Mouse (Mus musculus) midbrain, embryonic 14.5 days (tissue): ENCODE results near the gene Satb2. TPM values are rescaled to one million over a fixed set of nuclear protein-coding genes. Genes with fewer than 3 reads are reported as not detected.

Experiments used
- ATAC-seq: fragments of 200-750 bp; cut with Nextera tagmentation; 2 replicates; pipeline ENCODE4 v1.8.0; 2017; ENCODE audit warnings: moderate number of reproducible peaks, moderate library complexity; ENCODE audit not compliant: low FRiP score, low TSS enrichment
- DNase-seq: peaks from one replicate; pipeline ENCODE4 v3.0.0-alpha.2; 2015
- H3K27ac ChIP-seq: fragments of 300-500 bp; sonication (generic); replicated peaks from 2 replicates; pipeline ENCODE4 v1.5.1; 2014; ENCODE audit warnings: mild to moderate bottlenecking, low read depth, low read length, moderate library complexity
- H3K27me3 ChIP-seq: fragments of 300-500 bp; sonication (generic); 2 replicates; pipeline ENCODE4 v1.6.1; 2014; ENCODE audit warnings: low read length, control low read depth, mixed read lengths; ENCODE audit not compliant: control insufficient read depth, insufficient read depth
- H3K36me3 ChIP-seq: fragments of 300-500 bp; sonication (generic); 2 replicates; pipeline ENCODE4 v1.6.1; 2014; ENCODE audit warnings: low read length, control low read depth; ENCODE audit not compliant: control insufficient read depth, insufficient read depth
- H3K4me1 ChIP-seq: fragments of 300-500 bp; sonication (generic); 2 replicates; pipeline ENCODE4 v1.6.1; 2014; ENCODE audit warnings: mild to moderate bottlenecking, antibody characterized with exemption, low read length, control low read depth; ENCODE audit not compliant: control insufficient read depth, insufficient read depth
- H3K4me2 ChIP-seq: fragments of 300-500 bp; sonication (generic); 2 replicates; pipeline ENCODE4 v1.6.1; 2014; ENCODE audit warnings: mild to moderate bottlenecking, low read length, moderate library complexity
- H3K4me3 ChIP-seq: fragments of 300-500 bp; sonication (generic); replicated peaks from 2 replicates; pipeline ENCODE4 v1.5.1; 2014; ENCODE audit warnings: low read depth, low read length
- H3K9ac ChIP-seq: fragments of 300-500 bp; sonication (generic); replicated peaks from 2 replicates; pipeline ENCODE4 v1.6.1; 2014; ENCODE audit warnings: mild to moderate bottlenecking, low read length, moderate library complexity
- H3K9me3 ChIP-seq: fragments of 300-500 bp; sonication (generic); 2 replicates; pipeline ENCODE4 v1.6.1; 2016; ENCODE audit warnings: low read length, control low read depth, mixed read lengths; ENCODE audit not compliant: control insufficient read depth
- WGBS: fragments of 180-500 bp; shearing (Covaris S2); extraction: QIAGEN DNeasy Blood & Tissue Kit; methylation state at CpG from one replicate; pipeline ENCODE4 v1.1.7; 2014; 5-methylcytosine and 5-hydroxymethylcytosine counted together
- polyA plus RNA-seq: library from polyadenylated mRNA; unstranded; fragments of >200 nt; fragmentation: Nextera tagmentation; extraction: Ambion mirVana; gene quantifications from 2 replicates; pipeline ENCODE4 v1.2.1, GENCODE M21; 2014

Satb2 gene
- polyA plus RNA-seq, 1 experiment from 2014 or later = 1.1 TPM

- Histone ChIP-seq H3K9me3 (no peaks in the 10 kb centered on the region), H3K4me1 (no peaks in the 10 kb centered on the region), H3K4me3 (no peak overlapping the region), H3K4me2 (no peak overlapping the region), H3K9ac (no peak overlapping the region), H3K36me3 (no peaks in the 10 kb centered on the region), H3K27ac (no peak overlapping the region), H3K27me3 (no peaks in the 10 kb centered on the region)
- WGBS = 79% methylated on average over 4 of the region's 4 CpGs
- ATAC-seq (no peak), DNase-seq (no peak)
Observed at GRCm38 (mm10) chr1:56930096-56930495, 48.4 kb downstream of the Satb2 start.

DNA sequence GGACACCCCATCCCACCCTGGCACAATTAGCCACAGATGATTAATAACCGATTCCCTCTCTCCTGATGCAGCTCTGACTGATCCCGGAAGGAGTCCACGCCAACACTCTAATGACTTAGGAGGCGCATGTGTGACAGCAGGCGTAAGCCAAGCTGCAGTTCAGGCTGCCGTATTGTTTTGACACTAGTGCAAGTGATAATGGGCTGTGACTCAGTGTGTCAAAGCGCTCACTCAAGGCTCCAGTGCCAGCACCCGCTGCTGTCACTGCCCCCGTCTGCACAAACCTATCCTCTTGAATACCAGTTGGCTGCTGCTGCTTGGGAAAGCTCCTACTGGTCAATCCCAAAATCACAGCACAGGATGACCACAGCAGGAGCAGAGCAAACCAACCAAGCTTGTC is 49.7 kb downstream of the Satb2 start:
- DNase-seq (no peak), ATAC-seq (no peak; the same call in 1 of the 2 replicates)
- 82% methylated on average over 9 of the region's 9 CpGs for WGBS

GRCm38 (mm10) chr1:56920472-56920871 is 58.0 kb downstream of the Satb2 start:
- no peak overlapping the region for H3K27ac ChIP-seq
- no peak overlapping the region for H3K9ac ChIP-seq
- no peaks in the 10 kb centered on the region for H3K36me3 ChIP-seq
- 85% methylated on average over 8 of the region's 8 CpGs for WGBS
- no peak for DNase-seq
- no peak for ATAC-seq
- no peak overlapping the region for H3K4me2 ChIP-seq
- no peaks in the 10 kb centered on the region for H3K4me1 ChIP-seq
- H3K4me3 ChIP-seq = no peak overlapping the region
- no peaks in the 10 kb centered on the region for H3K9me3 ChIP-seq
- H3K27me3 ChIP-seq = no peaks in the 10 kb centered on the region

More for the DNA sequence above, 49.7 kb downstream of the Satb2 start:
- no peaks in the 10 kb centered on the region for H3K9me3 ChIP-seq
- no peaks in the 10 kb centered on the region for H3K4me1 ChIP-seq
- no peaks in the 10 kb centered on the region for H3K36me3 ChIP-seq
- no peak overlapping the region for H3K27ac ChIP-seq
- no peaks in the 10 kb centered on the region for H3K27me3 ChIP-seq
- no peak overlapping the region for H3K9ac ChIP-seq
- no peak overlapping the region for H3K4me3 ChIP-seq
- H3K4me2 ChIP-seq = no peak overlapping the region

DNA sequence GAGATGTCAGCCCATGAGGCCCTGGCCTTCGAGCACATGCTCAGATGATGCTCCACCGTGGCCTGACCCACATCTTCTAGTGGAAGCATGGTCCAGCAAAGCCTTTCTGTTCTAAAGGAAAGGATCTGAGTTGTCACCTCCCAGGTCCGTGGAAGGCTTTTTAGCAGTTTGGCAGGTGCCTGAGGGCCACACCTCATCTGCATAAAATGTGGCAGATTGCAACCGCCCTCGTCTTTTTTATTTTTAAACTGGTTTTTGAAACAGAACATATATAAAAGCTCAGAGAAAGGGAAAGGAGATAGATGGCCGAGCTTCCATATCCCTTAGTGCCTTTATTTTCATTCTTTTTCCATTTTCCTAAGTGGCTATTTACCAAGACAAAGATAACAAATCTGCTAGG is 64.2 kb downstream of the Satb2 start:
- Histone ChIP-seq H3K4me2 (no peak overlapping the region), H3K4me3 (no peak overlapping the region), H3K4me1 (no peaks in the 10 kb centered on the region), H3K36me3 (no peaks in the 10 kb centered on the region), H3K9ac (no peak overlapping the region), H3K27me3 (no peaks in the 10 kb centered on the region), H3K9me3 (no peaks in the 10 kb centered on the region), H3K27ac (no peak overlapping the region)
- ATAC-seq = no peak
- whole genome bisulfite sequencing = 85% methylated on average over 6 of the region's 6 CpGs
- no peak for DNase-seq

GRCm38 (mm10) chr1:56900706-56901287 is 77.7 kb downstream of the Satb2 start:
- no peak overlapping the region for H3K27ac ChIP-seq
- no peaks in the 10 kb centered on the region for H3K27me3 ChIP-seq
- DNase-seq = no peak
- no peak overlapping the region for H3K9ac ChIP-seq
- no peak for ATAC-seq
- no peak overlapping the region for H3K4me3 ChIP-seq
- no peaks in the 10 kb centered on the region for H3K4me1 ChIP-seq
- H3K9me3 ChIP-seq = no peaks in the 10 kb centered on the region
- WGBS = 84% methylated on average over 3 of the region's 3 CpGs
- H3K36me3 ChIP-seq = no peaks in the 10 kb centered on the region
- H3K4me2 ChIP-seq = no peak overlapping the region

DNA sequence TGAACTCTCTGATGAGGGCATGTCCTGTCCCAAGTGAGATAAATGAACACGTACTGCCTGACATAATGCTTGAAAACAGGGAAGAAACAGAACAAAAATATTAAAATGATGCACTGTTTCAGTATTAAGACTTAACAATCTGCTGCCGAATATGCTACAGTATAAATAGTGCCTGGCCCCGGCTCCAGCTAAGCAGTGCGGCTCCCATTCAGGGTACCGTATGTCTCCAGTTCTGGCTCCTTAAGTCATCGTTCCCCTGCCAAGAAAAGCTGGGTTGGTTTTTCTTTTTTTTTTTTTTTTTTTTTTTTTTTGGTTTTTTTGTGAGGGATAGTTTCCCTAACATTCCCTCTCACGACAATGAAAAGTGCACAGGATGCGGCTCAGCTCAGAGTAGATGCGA is 78.3 kb downstream of the Satb2 start:
- no peaks in the 10 kb centered on the region for H3K27me3 ChIP-seq
- no peak overlapping the region for H3K27ac ChIP-seq
- H3K4me3 ChIP-seq = no peak overlapping the region
- ATAC-seq = no peak
- H3K9ac ChIP-seq = no peak overlapping the region
- no peaks in the 10 kb centered on the region for H3K9me3 ChIP-seq
- no peaks in the 10 kb centered on the region for H3K36me3 ChIP-seq
- 84% methylated on average over 9 of the region's 9 CpGs for WGBS
- H3K4me1 ChIP-seq = no peaks in the 10 kb centered on the region
- H3K4me2 ChIP-seq = no peak overlapping the region
- no peak for DNase-seq

GRCm38 (mm10) chr1:56898606-56899396 is 79.6 kb downstream of the Satb2 start:
- no peaks in the 10 kb centered on the region for H3K4me1 ChIP-seq
- no peak; the same call in 1 of the 2 replicates for ATAC-seq
- H3K9ac ChIP-seq = no peak overlapping the region
- WGBS = 63% methylated on average over 13 of the region's 13 CpGs
- H3K4me3 ChIP-seq = no peak overlapping the region
- peak; percentile 12 for DNase-seq
- H3K36me3 ChIP-seq = no peaks in the 10 kb centered on the region
- no peaks in the 10 kb centered on the region for H3K9me3 ChIP-seq
- peak overlapping the region; percentile 18; the same call in 1 of the 2 replicates for H3K4me2 ChIP-seq
- H3K27me3 ChIP-seq = no peaks in the 10 kb centered on the region
- H3K27ac ChIP-seq = no peak overlapping the region

DNA sequence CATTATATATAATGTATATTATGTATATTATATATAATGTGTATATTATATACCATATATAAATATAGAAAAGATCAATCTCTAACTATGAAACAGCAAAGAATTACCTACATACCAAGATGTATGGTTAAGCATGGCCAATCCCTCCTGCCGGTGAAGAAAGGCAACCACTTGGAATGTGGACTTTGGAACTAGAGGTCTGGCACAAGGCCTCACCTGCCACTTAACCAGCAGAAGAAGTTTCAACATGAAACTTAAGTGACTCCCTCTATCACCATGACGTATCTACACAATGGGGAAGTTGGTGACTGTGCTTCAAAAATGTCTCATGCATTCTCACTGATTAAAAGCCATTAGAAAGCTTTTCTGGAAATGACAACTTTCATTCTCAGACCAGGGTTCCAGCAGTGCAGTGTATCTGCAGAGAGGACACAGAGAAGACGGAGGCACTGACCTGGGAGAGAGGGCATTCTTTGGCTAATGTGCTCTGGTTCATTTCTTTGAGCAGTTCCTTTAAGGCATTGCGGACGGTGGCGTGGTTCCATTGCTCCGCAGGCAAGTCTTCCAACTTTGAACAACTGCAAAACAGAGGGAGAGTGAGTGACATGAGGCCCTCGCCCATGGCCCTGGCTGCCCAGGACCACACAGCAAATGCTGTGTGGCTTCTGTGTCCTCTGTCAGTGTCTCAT is 80.8 kb downstream of the Satb2 start:
- no peak for DNase-seq
- H3K4me2 ChIP-seq = no peak overlapping the region
- H3K4me1 ChIP-seq = no peaks in the 10 kb centered on the region
- no peak for ATAC-seq
- no peak overlapping the region for H3K27ac ChIP-seq
- H3K36me3 ChIP-seq = no peaks in the 10 kb centered on the region
- no peak overlapping the region for H3K9ac ChIP-seq
- 94% methylated on average over 8 of the region's 8 CpGs for WGBS
- no peaks in the 10 kb centered on the region for H3K27me3 ChIP-seq
- no peak overlapping the region for H3K4me3 ChIP-seq
- no peaks in the 10 kb centered on the region for H3K9me3 ChIP-seq
